Mouse (Mus musculus): ENCODE data around the gene Mien1.

The Mien1 gene

GRCm38 (mm10) chr11:98459860-98460259 is 21.1 kb upstream of the Mien1 start:
- no peak for DNase-seq (ENCODE audit: low spot score)

- DNase-seq (ENCODE audit: low spot score), result no peak
These were observed 20.4 kb upstream of the Mien1 start for GRCm38 (mm10) chr11:98459071-98459741.

GRCm38 (mm10) chr11:98458121-98458990 is 19.6 kb upstream of the Mien1 start:
- no peak for DNase-seq (ENCODE audit: low spot score)

- DNase-seq (ENCODE audit: low spot score), result peak; percentile 65
These were observed 18.8 kb upstream of the Mien1 start for GRCm38 (mm10) chr11:98457367-98458120.

- DNase-seq (ENCODE audit: low spot score), result no peak
These were observed 18.2 kb upstream of the Mien1 start for GRCm38 (mm10) chr11:98456945-98457344.

- no peak for DNase-seq (ENCODE audit: low spot score)
These were observed 17.8 kb upstream of the Mien1 start for GRCm38 (mm10) chr11:98456545-98456944.

GRCm38 (mm10) chr11:98455484-98455883 is 16.7 kb upstream of the Mien1 start:
- no peak for DNase-seq (ENCODE audit: low spot score)

- DNase-seq (ENCODE audit: low spot score), result no peak
These were observed 11.4 kb upstream of the Mien1 start for GRCm38 (mm10) chr11:98449921-98450771.

GRCm38 (mm10) chr11:98449419-98449818 is 10.6 kb upstream of the Mien1 start:
- DNase-seq (ENCODE audit: low spot score), result no peak

GRCm38 (mm10) chr11:98448191-98448790 is 9.5 kb upstream of the Mien1 start:
- DNase-seq (ENCODE audit: low spot score), result no peak

GRCm38 (mm10) chr11:98447475-98447834 is 8.7 kb upstream of the Mien1 start:
- DNase-seq (ENCODE audit: low spot score), result no peak

GRCm38 (mm10) chr11:98446562-98447474 is 8.0 kb upstream of the Mien1 start:
- no peak for DNase-seq (ENCODE audit: low spot score)

GRCm38 (mm10) chr11:98446213-98446561 is 7.4 kb upstream of the Mien1 start, which contains the start of gene Grb7:
Gene Grb7 (plus strand): TSS chr11:98446394.
- no peak for DNase-seq (ENCODE audit: low spot score)

GRCm38 (mm10) chr11:98445679-98446078 is 6.9 kb upstream of the Mien1 start:
- no peak for DNase-seq (ENCODE audit: low spot score)

GRCm38 (mm10) chr11:98445238-98445637 is 6.4 kb upstream of the Mien1 start:
- no peak for DNase-seq (ENCODE audit: low spot score)

- no peak for DNase-seq (ENCODE audit: low spot score)
These were observed 4.9 kb upstream of the Mien1 start for GRCm38 (mm10) chr11:98443688-98444087.

GRCm38 (mm10) chr11:98437441-98437840 is 1.4 kb downstream of the Mien1 start:
- no peak for DNase-seq (ENCODE audit: low spot score)

- DNase-seq (ENCODE audit: low spot score), result no peak
These were observed 3.1 kb downstream of the Mien1 start for GRCm38 (mm10) chr11:98435723-98436122.

GRCm38 (mm10) chr11:98431743-98432502 is 6.9 kb downstream of the Mien1 start:
- no peak for DNase-seq (ENCODE audit: low spot score)

- DNase-seq (ENCODE audit: low spot score), result no peak
These were observed 10.4 kb downstream of the Mien1 start for GRCm38 (mm10) chr11:98428436-98428835.
